Mouse (Mus musculus) heart, adult 2 months (tissue): ENCODE results near the gene Fam102b. TPM values are rescaled to one million over a fixed set of nuclear protein-coding genes. Genes with fewer than 3 reads are reported as not detected.

Experiments
- DNase-seq, 2 experiments: peaks; one replicate each; pipeline ENCODE4 v3.0.0; 2021
- H3K27ac ChIP-seq: fragments of 200-600 bp; 2 replicates; pipeline ENCODE4 v1.8.1; 2022
- H3K27me3 ChIP-seq: fragments of 200-500 bp; 2 replicates; pipeline ENCODE4 v1.6.1; 2012; ENCODE audit warnings: mild to moderate bottlenecking, low read length, inconsistent platforms, mixed read lengths; ENCODE audit not compliant: control insufficient read depth, insufficient read depth
- H3K36me3 ChIP-seq: fragments of 200-500 bp; 2 replicates; pipeline ENCODE4 v1.6.1; 2012; ENCODE audit warnings: low read length, inconsistent platforms; ENCODE audit not compliant: control insufficient read depth, insufficient read depth
- H3K4me1 ChIP-seq: fragments of 200-500 bp; 2 replicates; pipeline ENCODE4 v1.6.1; 2011; ENCODE audit warnings: low read length; ENCODE audit not compliant: control insufficient read depth, insufficient read depth
- H3K4me3 ChIP-seq: fragments of 200-600 bp; 2 replicates; pipeline ENCODE4 v1.8.1; 2022
- H3K79me2 ChIP-seq: fragments of 200-500 bp; replicated peaks from 2 replicates; pipeline ENCODE4 v1.6.1; 2012; ENCODE audit warnings: mild to moderate bottlenecking, inconsistent platforms, low read length, moderate library complexity, mixed read lengths; ENCODE audit not compliant: control insufficient read depth, insufficient read depth
- H3K9ac ChIP-seq: fragments of 200-500 bp; 2 replicates; pipeline ENCODE4 v1.6.1; 2012; ENCODE audit warnings: low read depth, mild to moderate bottlenecking, control low read depth, inconsistent platforms, low read length, mixed read lengths
- CTCF ChIP-seq: fragments of 200-600 bp; IDR thresholded peaks from 2 replicates; pipeline ENCODE4 v1.8.1; 2022; ENCODE audit warnings: antibody characterized with exemption, mild to moderate bottlenecking, moderate library complexity
- EP300 ChIP-seq: fragments of 200-500 bp; IDR thresholded peaks from 2 replicates; pipeline ENCODE4 v1.6.1; 2011; ENCODE audit warnings: low read depth, low read length, control low read depth; ENCODE audit not compliant: insufficient read depth
- POLR2A ChIP-seq: fragments of 200-500 bp; IDR thresholded peaks from 2 replicates; pipeline ENCODE4 v1.6.1; 2011; ENCODE audit warnings: mild to moderate bottlenecking, low read depth, low read length, control low read depth; ENCODE audit not compliant: insufficient read depth
- WGBS: fragments of 180-500 bp; shearing (Covaris S2); methylation state at CpG from one replicate; pipeline ENCODE4 v1.1.7; 2018; 5-methylcytosine and 5-hydroxymethylcytosine counted together
- intact Hi-C: fragments of 180-260 bp; cut with DNase I; formaldehyde crosslinking; loops from one replicate; pipeline ENCODE4 v1.15.1; 2025
- polyA plus RNA-seq: library from polyadenylated mRNA; depleted of rRNA; stranded (reverse); fragments of >200 nt; gene quantifications from 2 replicates; pipeline ENCODE4 v1.2.3, GENCODE M21; 2012
- total RNA-seq, 2 experiments: library from RNA; stranded (reverse); gene quantifications; 2 replicates each; pipeline ENCODE4 v1.2.3; 2021

Fam102b gene
- total and polyA plus RNA-seq, 3 experiments, result 4.9 to 12.7 (median 11.2) TPM

- no peak for DNase-seq
- Histone ChIP-seq H3K4me3 (no peak overlapping the region), H3K4me1 (no peaks in the 10 kb centered on the region), H3K79me2 (no peaks in the 10 kb centered on the region), H3K36me3 (no peaks in the 10 kb centered on the region), H3K9ac (no peak overlapping the region), H3K27me3 (no peaks in the 10 kb centered on the region), H3K27ac (no peak overlapping the region)
- 74% methylated on average over 6 of the region's 6 CpGs for WGBS
- intact Hi-C loops, result no loop called here
- TF ChIP-seq EP300, result no peak
- no peak for TF ChIP-seq CTCF
- TF ChIP-seq POLR2A, result no peak
Observed at GRCm38 (mm10) chr3:108981946-108982345, 45.5 kb downstream of the Fam102b start.

DNA sequence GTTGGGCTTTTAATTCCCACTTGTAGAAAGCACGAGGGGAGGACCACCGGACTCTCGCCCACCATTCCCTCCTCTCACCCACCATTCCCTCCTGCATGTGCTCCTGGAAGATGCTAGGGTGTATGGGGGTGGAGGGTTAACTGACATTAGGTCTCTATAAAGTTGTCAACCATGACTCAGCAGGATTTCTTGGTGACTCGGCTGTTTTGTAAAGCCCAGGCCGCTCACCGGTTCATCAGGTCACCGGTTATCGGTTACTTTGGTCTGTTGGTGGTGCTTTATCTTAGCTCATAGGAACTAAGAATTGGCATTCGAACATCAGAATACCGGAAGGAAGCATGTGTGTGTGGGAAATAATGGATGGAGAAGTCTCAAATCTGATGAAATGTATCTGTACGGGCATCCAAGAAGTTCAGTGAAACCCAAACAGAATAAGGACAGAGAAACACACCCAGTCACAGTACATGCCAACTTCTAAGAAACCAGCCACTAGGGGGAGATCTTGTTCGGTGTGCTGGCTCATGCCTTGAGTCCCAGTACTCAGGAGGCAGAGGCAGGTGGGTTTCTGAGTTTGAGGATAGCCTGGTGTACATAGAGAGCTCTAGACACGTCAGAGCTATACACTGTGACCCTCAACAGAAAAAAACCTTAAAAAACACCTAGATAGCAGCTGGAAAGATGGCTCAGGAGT is 49.9 kb downstream of the Fam102b start:
- H3K4me1 ChIP-seq, result no peaks in the 10 kb centered on the region
- H3K36me3 ChIP-seq, result no peaks in the 10 kb centered on the region
- TF ChIP-seq CTCF (peak; percentile 67), POLR2A (no peak)
- no peak for DNase-seq
- intact Hi-C loops, result loop anchor here (2.0 to 5.0 kb wide), 2 partner anchors 50 to 85 kb away; partner anchors contain the start of gene Fam102b
- H3K27me3 ChIP-seq, result no peaks in the 10 kb centered on the region
- no peaks in the 10 kb centered on the region for H3K79me2 ChIP-seq
- H3K4me3 ChIP-seq, result no peak overlapping the region
- WGBS, result 91% methylated on average over 13 of the region's 13 CpGs
- no peak overlapping the region for H3K27ac ChIP-seq
- H3K9ac ChIP-seq, result no peak overlapping the region

DNA sequence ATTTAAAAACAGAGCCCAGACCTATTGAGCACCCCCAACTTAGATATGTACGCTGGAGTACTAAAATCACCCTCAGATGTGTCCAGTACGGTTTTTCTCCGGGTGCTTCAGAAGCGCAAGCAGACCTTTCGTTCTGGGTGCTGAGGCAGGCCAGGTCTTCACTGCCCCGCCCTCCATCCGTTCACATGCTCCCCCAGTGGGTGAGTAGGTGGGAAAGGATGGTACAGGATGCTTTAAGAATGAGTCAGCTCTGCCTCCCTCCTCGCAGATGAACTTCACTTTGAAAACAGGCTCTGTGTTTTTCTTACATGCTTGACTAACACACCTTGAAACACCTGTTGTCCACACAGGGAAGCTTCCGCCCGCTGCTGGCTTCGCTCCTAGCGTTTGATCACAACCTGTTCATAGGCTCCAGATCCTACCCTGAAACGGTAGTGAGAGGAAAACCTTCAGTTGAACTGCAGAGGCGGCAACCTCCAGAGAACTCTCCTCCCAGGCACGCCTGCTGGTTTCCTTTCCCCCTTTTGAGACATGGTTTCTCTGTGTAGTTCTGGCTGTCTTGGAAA is 52.4 kb downstream of the Fam102b start:
- intact Hi-C loops, result loop anchor here (5.0 kb wide), 2 partner anchors 37 to 52 kb away; partner anchors contain the start of gene Fam102b

DNA sequence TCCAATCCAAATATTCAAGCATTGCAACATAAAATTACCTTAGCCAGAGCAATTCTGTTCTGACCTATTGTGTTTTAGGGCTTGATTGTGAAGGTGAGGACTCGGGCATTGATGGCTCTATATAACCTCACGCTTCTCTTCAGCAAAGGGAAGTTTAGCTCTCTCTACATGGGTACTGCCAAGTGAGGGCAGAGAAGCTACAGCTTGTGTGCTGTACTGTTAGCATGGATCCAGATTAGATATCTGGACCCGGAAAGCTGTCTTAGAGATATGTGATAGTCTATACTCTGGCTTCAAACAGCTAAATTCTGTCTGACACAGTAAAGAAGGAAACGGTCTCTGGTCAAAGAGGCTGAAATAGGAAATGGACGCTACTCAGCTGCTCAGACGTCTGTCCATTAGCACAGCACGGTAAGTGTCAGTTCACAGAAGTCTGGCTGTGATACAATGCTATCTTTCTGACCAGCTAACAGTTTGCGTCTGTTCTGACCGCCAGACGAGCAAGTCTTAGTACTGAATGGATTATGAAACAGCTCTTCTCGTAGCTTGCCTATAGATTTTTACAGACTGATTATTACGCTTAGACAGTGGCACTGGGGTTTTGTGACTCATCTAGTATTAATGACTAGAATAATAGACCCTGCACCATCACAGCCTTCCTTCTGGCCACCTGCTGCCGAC is 53.3 kb downstream of the Fam102b start:
- no peaks in the 10 kb centered on the region for H3K36me3 ChIP-seq
- H3K9ac ChIP-seq, result no peak overlapping the region
- no peak overlapping the region for H3K27ac ChIP-seq
- no peak overlapping the region for H3K4me3 ChIP-seq
- H3K4me1 ChIP-seq, result no peaks in the 10 kb centered on the region
- intact Hi-C loops, result loop anchor here (5.0 kb wide), 1 partner anchor 38 kb away; no protein-coding TSS in a partner anchor
- WGBS, result 71% methylated on average over 13 of the region's 13 CpGs
- TF ChIP-seq EP300 (no peak), CTCF (no peak), POLR2A (no peak)
- no peaks in the 10 kb centered on the region for H3K79me2 ChIP-seq
- DNase-seq, result no peak
- H3K27me3 ChIP-seq, result no peaks in the 10 kb centered on the region

More for the DNA sequence above, 52.4 kb downstream of the Fam102b start:
- no peak for TF ChIP-seq EP300
- TF ChIP-seq POLR2A, result no peak
- TF ChIP-seq CTCF, result no peak
- no peaks in the 10 kb centered on the region for H3K36me3 ChIP-seq
- no peak overlapping the region for H3K9ac ChIP-seq
- H3K4me3 ChIP-seq, result no peak overlapping the region
- no peak for DNase-seq
- H3K79me2 ChIP-seq, result no peaks in the 10 kb centered on the region
- no peaks in the 10 kb centered on the region for H3K27me3 ChIP-seq
- WGBS, result 83% methylated on average over 15 of the region's 15 CpGs
- no peak overlapping the region for H3K27ac ChIP-seq
- no peaks in the 10 kb centered on the region for H3K4me1 ChIP-seq

DNA sequence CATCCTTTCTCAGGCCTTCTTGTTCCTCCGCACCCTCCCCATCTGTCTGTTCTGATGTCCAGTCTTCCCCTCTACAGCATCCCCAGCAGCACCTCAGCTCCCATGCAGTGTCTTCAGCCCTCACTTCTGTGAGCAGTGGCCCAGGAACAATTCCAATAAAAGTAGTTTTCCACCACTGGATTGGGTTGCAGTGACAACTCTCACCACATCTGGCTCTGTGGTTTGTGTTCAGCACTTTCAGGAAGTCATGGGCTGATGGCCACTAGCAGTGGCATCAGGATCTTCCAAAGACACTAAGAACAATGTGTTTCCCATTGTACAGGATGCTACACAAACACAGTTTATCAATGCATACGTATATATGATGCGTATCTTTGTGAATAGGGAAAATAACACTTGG is 61.4 kb downstream of the Fam102b start:
- 86% methylated on average over 3 of the region's 3 CpGs for WGBS
- Histone ChIP-seq H3K4me1 (no peaks in the 10 kb centered on the region; the same call in 1 of the 2 replicates), H3K27me3 (no peaks in the 10 kb centered on the region), H3K27ac (no peak overlapping the region), H3K4me3 (no peak overlapping the region), H3K9ac (no peak overlapping the region), H3K36me3 (no peaks in the 10 kb centered on the region), H3K79me2 (no peaks in the 10 kb centered on the region)
- no peak for DNase-seq
- intact Hi-C loops, result no loop called here
- TF ChIP-seq POLR2A (no peak), EP300 (no peak), CTCF (no peak)
